Mouse (Mus musculus): ENCODE measurements at regions not wholly inside any gene's neighbourhood (a gene's known extent, or its start where the extent isn't known, plus 50 kb on each side); places are given as distances from the start of the nearest gene placed in this dataset.
A peak's percentile ranks its signal among the peaks of the same experiment; 100 is the strongest.

GRCm38 (mm10) chr1:136723839-136724443 lies 99.2 kb downstream of the Zfp281 start:
- Histone ChIP-seq H3K9ac (replicated peaks) (no peak overlapping the region), H3K36me3 (no peaks in the 10 kb centered on the region), H3K9me3 (replicated peaks) (no peaks in the 10 kb centered on the region), H3K4me2 (no peak overlapping the region), H3K4me1 (no peaks in the 10 kb centered on the region), H3K27ac (replicated peaks) (no peak overlapping the region), H3K27me3 (replicated peaks) (no peaks in the 10 kb centered on the region), H3K4me3 (replicated peaks) (no peak overlapping the region)
- WGBS = 66% methylated on average over 13 of the region's 13 CpGs
- peak; percentile 60 for ATAC-seq (ENCODE audit: low FRiP score)

- 89% methylated on average over 4 of the region's 4 CpGs for WGBS
- H3K9me3 ChIP-seq (replicated peaks) = no peaks in the 10 kb centered on the region
- no peak overlapping the region for H3K27ac ChIP-seq (replicated peaks)
- H3K4me1 ChIP-seq = no peaks in the 10 kb centered on the region
- H3K9ac ChIP-seq (replicated peaks) = no peak overlapping the region
- H3K4me2 ChIP-seq = no peak overlapping the region
- ATAC-seq (ENCODE audit: low FRiP score) = no peak
- no peaks in the 10 kb centered on the region for H3K36me3 ChIP-seq
- H3K4me3 ChIP-seq (replicated peaks) = no peak overlapping the region
- no peaks in the 10 kb centered on the region for H3K27me3 ChIP-seq (replicated peaks)
Measured at GRCm38 (mm10) chr1:136725242-136725641, 100.5 kb downstream of the Zfp281 start.

GRCm38 (mm10) chr1:136726145-136726935 lies 101.6 kb downstream of the Zfp281 start:
- H3K9ac ChIP-seq (replicated peaks) = no peak overlapping the region
- H3K27me3 ChIP-seq (replicated peaks) = no peaks in the 10 kb centered on the region
- H3K27ac ChIP-seq (replicated peaks) = no peak overlapping the region
- no peak overlapping the region for H3K4me3 ChIP-seq (replicated peaks)
- no peaks in the 10 kb centered on the region for H3K36me3 ChIP-seq
- WGBS = 38% methylated on average over 11 of the region's 11 CpGs
- H3K9me3 ChIP-seq (replicated peaks) = no peaks in the 10 kb centered on the region
- no peaks in the 10 kb centered on the region for H3K4me1 ChIP-seq
- 0 out of 2 replicates have a peak overlapping the region, but pooled peaks have one; percentile 12 for H3K4me2 ChIP-seq
- no peak for ATAC-seq (ENCODE audit: low FRiP score)

GRCm38 (mm10) chr1:136727868-136728631 lies 103.3 kb downstream of the Zfp281 start:
- no peaks in the 10 kb centered on the region for H3K27me3 ChIP-seq (replicated peaks)
- no peak overlapping the region for H3K9ac ChIP-seq (replicated peaks)
- no peak overlapping the region for H3K27ac ChIP-seq (replicated peaks)
- no peaks in the 10 kb centered on the region for H3K36me3 ChIP-seq
- no peaks in the 10 kb centered on the region for H3K9me3 ChIP-seq (replicated peaks)
- no peak overlapping the region for H3K4me3 ChIP-seq (replicated peaks)
- 26% methylated on average over 7 of the region's 7 CpGs for WGBS
- no peak overlapping the region for H3K4me2 ChIP-seq
- no peaks in the 10 kb centered on the region for H3K4me1 ChIP-seq
- ATAC-seq (ENCODE audit: low FRiP score) = no peak

GRCm38 (mm10) chr1:136728632-136728944 lies 103.9 kb downstream of the Zfp281 start:
- no peak for ATAC-seq (ENCODE audit: low FRiP score)
- H3K36me3 ChIP-seq = no peaks in the 10 kb centered on the region
- H3K4me3 ChIP-seq (replicated peaks) = no peak overlapping the region
- no peaks in the 10 kb centered on the region for H3K9me3 ChIP-seq (replicated peaks)
- H3K9ac ChIP-seq (replicated peaks) = no peak overlapping the region
- H3K4me1 ChIP-seq = no peaks in the 10 kb centered on the region
- 81% methylated on average over 4 of the region's 4 CpGs for WGBS
- no peak overlapping the region for H3K27ac ChIP-seq (replicated peaks)
- no peak overlapping the region for H3K4me2 ChIP-seq
- H3K27me3 ChIP-seq (replicated peaks) = no peaks in the 10 kb centered on the region

GRCm38 (mm10) chr1:136730638-136731037 lies 105.9 kb downstream of the Zfp281 start:
- no peak for ATAC-seq (ENCODE audit: low FRiP score)
- no peak overlapping the region for H3K9ac ChIP-seq (replicated peaks)
- no peaks in the 10 kb centered on the region for H3K9me3 ChIP-seq (replicated peaks)
- H3K4me3 ChIP-seq (replicated peaks) = no peak overlapping the region
- 51% methylated on average over 11 of the region's 11 CpGs for WGBS
- H3K36me3 ChIP-seq = no peaks in the 10 kb centered on the region
- no peak overlapping the region for H3K4me2 ChIP-seq
- H3K27me3 ChIP-seq (replicated peaks) = no peaks in the 10 kb centered on the region
- no peak overlapping the region for H3K27ac ChIP-seq (replicated peaks)
- H3K4me1 ChIP-seq = no peaks in the 10 kb centered on the region

- no peak for ATAC-seq (ENCODE audit: low FRiP score)
- Histone ChIP-seq H3K27ac (replicated peaks) (no peak overlapping the region), H3K9ac (replicated peaks) (no peak overlapping the region), H3K27me3 (replicated peaks) (no peaks in the 10 kb centered on the region), H3K4me1 (no peaks in the 10 kb centered on the region), H3K36me3 (no peaks in the 10 kb centered on the region), H3K9me3 (replicated peaks) (no peaks in the 10 kb centered on the region), H3K4me3 (replicated peaks) (no peak overlapping the region), H3K4me2 (no peak overlapping the region)
- 29% methylated on average over 4 of the region's 5 CpGs for WGBS
Measured at GRCm38 (mm10) chr1:136738030-136738429, 113.3 kb downstream of the Zfp281 start.

GRCm38 (mm10) chr1:136739486-136739885 lies 114.8 kb downstream of the Zfp281 start:
- no peaks in the 10 kb centered on the region for H3K9me3 ChIP-seq (replicated peaks)
- no peak overlapping the region for H3K27ac ChIP-seq (replicated peaks)
- no peaks in the 10 kb centered on the region for H3K27me3 ChIP-seq (replicated peaks)
- H3K9ac ChIP-seq (replicated peaks) = no peak overlapping the region
- 83% methylated on average over 5 of the region's 5 CpGs for WGBS
- no peak overlapping the region for H3K4me3 ChIP-seq (replicated peaks)
- no peak for ATAC-seq (ENCODE audit: low FRiP score)
- no peaks in the 10 kb centered on the region for H3K4me1 ChIP-seq
- H3K4me2 ChIP-seq = no peak overlapping the region
- no peaks in the 10 kb centered on the region for H3K36me3 ChIP-seq

- H3K27ac ChIP-seq (replicated peaks) = no peak overlapping the region
- no peak overlapping the region for H3K9ac ChIP-seq (replicated peaks)
- WGBS = 87% methylated on average over 10 of the region's 10 CpGs
- no peaks in the 10 kb centered on the region for H3K9me3 ChIP-seq (replicated peaks)
- no peaks in the 10 kb centered on the region for H3K4me1 ChIP-seq
- no peaks in the 10 kb centered on the region for H3K36me3 ChIP-seq
- H3K4me3 ChIP-seq (replicated peaks) = no peak overlapping the region
- H3K4me2 ChIP-seq = no peak overlapping the region
- H3K27me3 ChIP-seq (replicated peaks) = no peaks in the 10 kb centered on the region
- ATAC-seq (ENCODE audit: low FRiP score) = no peak
Measured at GRCm38 (mm10) chr1:136741061-136741460, 116.4 kb downstream of the Zfp281 start.

- no peak overlapping the region for H3K4me3 ChIP-seq (replicated peaks)
- H3K9ac ChIP-seq (replicated peaks) = no peak overlapping the region
- H3K27me3 ChIP-seq (replicated peaks) = no peaks in the 10 kb centered on the region
- no peak for ATAC-seq (ENCODE audit: low FRiP score)
- no peaks in the 10 kb centered on the region for H3K9me3 ChIP-seq (replicated peaks)
- H3K27ac ChIP-seq (replicated peaks) = no peak overlapping the region
- WGBS = 66% methylated on average over 8 of the region's 8 CpGs
- H3K4me2 ChIP-seq = no peak overlapping the region
- H3K4me1 ChIP-seq = no peaks in the 10 kb centered on the region
- no peaks in the 10 kb centered on the region for H3K36me3 ChIP-seq
Measured at GRCm38 (mm10) chr1:136749188-136749587, 124.5 kb downstream of the Zfp281 start.

GRCm38 (mm10) chr1:136751464-136752191 lies 126.9 kb downstream of the Zfp281 start:
- Histone ChIP-seq H3K4me3 (replicated peaks) (no peak overlapping the region), H3K36me3 (no peaks in the 10 kb centered on the region), H3K27ac (replicated peaks) (no peak overlapping the region), H3K4me1 (no peaks in the 10 kb centered on the region), H3K4me2 (no peak overlapping the region), H3K9ac (replicated peaks) (no peak overlapping the region), H3K27me3 (replicated peaks) (no peaks in the 10 kb centered on the region), H3K9me3 (replicated peaks) (no peaks in the 10 kb centered on the region)
- ATAC-seq (ENCODE audit: low FRiP score) = no peak
- 83% methylated on average over 14 of the region's 14 CpGs for WGBS

Data from neural tube, embryonic 15.5 days (tissue).